Mouse (Mus musculus) liver, embryonic 12.5 days (tissue): ENCODE measurements around the gene Ahdc1. TPM values are rescaled to one million over a fixed set of nuclear protein-coding genes. Genes with fewer than 3 reads are reported as not detected.
"Not testable (repeated sequence)": the region's sequence is repeated elsewhere in the genome, so short reads cannot be mapped to it uniquely, and the experiment has no call there.

Source experiments
- ATAC-seq: fragments of 200-750 bp; cut with Nextera tagmentation; 2 replicates; pipeline ENCODE4 v1.8.0; 2017; ENCODE audit warnings: moderate number of reproducible peaks, mild to moderate bottlenecking, moderate library complexity
- H3K27ac ChIP-seq: fragments of 300-500 bp; sonication (generic); 2 replicates; pipeline ENCODE4 v1.5.1; 2016; ENCODE audit warnings: mild to moderate bottlenecking
- H3K27me3 ChIP-seq: fragments of 300-500 bp; sonication (generic); replicated peaks from 2 replicates; pipeline ENCODE4 v1.6.1; 2016; ENCODE audit warnings: mild to moderate bottlenecking, moderate library complexity
- H3K36me3 ChIP-seq: fragments of 300-500 bp; sonication (generic); 2 replicates; pipeline ENCODE4 v1.6.1; 2016; ENCODE audit warnings: mild to moderate bottlenecking, moderate library complexity
- H3K4me1 ChIP-seq: fragments of 300-500 bp; sonication (generic); 2 replicates; pipeline ENCODE4 v1.6.1; 2016
- H3K4me2 ChIP-seq: fragments of 300-500 bp; sonication (generic); 2 replicates; pipeline ENCODE4 v1.6.1; 2016; ENCODE audit warnings: mild to moderate bottlenecking, moderate library complexity
- H3K4me3 ChIP-seq: fragments of 300-500 bp; sonication (generic); 2 replicates; pipeline ENCODE4 v1.5.1; 2016; ENCODE audit warnings: mild to moderate bottlenecking, moderate library complexity
- H3K9ac ChIP-seq: fragments of 300-500 bp; sonication (generic); 2 replicates; pipeline ENCODE4 v1.6.1; 2016; ENCODE audit warnings: mild to moderate bottlenecking, moderate library complexity
- H3K9me3 ChIP-seq: fragments of 300-500 bp; sonication (generic); replicated peaks from 2 replicates; pipeline ENCODE4 v1.6.1; 2016; ENCODE audit warnings: mild to moderate bottlenecking, moderate library complexity
- WGBS: fragments of 180-500 bp; shearing (Covaris S2); methylation state at CpG from one replicate; pipeline ENCODE4 v1.1.7; 2016; ENCODE audit not compliant: insufficient replicate concordance; 5-methylcytosine and 5-hydroxymethylcytosine counted together
- polyA plus RNA-seq: library from polyadenylated mRNA; unstranded; fragments of >200 nt; fragmentation: Nextera tagmentation; extraction: Ambion mirVana; gene quantifications from 2 replicates; pipeline ENCODE4 v1.2.1, GENCODE M21; 2016

Gene Ahdc1
- polyA plus RNA-seq, 1 experiment from 2014 or later = 3.2 TPM

DNA sequence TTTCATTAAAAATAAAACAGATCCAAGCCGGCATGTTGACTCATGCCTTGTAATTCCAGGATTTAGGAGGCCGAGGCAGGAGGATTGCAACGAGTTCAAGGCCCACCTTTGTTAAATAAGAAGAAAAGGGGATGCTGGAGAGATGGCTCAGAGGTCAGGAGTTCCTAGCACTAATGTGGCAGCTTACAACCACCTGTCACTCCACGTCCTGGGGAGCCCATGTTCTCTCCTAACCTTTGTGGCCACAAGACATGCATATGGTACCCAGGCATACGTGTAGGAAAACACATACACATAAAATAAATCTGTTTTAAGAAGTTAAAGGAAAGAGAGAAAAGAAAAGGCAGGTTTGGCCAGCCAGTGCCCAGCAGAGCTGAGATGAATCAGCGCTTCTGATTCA lies 82.0 kb downstream of the Ahdc1 start:
- peak overlapping the region; percentile 61; the same call in 1 of the 2 replicates for H3K27ac ChIP-seq
- H3K4me2 ChIP-seq = no peak overlapping the region
- no peaks in the 10 kb centered on the region for H3K9me3 ChIP-seq
- peaks cover 59% of the 10 kb centered on the region for H3K4me1 ChIP-seq
- no peak overlapping the region for H3K4me3 ChIP-seq
- H3K36me3 ChIP-seq = no peaks in the 10 kb centered on the region
- ATAC-seq = no peak
- WGBS = 61% methylated on average over 6 of the region's 6 CpGs
- H3K9ac ChIP-seq = no peak overlapping the region
- peaks cover 63% of the 10 kb centered on the region for H3K27me3 ChIP-seq

DNA sequence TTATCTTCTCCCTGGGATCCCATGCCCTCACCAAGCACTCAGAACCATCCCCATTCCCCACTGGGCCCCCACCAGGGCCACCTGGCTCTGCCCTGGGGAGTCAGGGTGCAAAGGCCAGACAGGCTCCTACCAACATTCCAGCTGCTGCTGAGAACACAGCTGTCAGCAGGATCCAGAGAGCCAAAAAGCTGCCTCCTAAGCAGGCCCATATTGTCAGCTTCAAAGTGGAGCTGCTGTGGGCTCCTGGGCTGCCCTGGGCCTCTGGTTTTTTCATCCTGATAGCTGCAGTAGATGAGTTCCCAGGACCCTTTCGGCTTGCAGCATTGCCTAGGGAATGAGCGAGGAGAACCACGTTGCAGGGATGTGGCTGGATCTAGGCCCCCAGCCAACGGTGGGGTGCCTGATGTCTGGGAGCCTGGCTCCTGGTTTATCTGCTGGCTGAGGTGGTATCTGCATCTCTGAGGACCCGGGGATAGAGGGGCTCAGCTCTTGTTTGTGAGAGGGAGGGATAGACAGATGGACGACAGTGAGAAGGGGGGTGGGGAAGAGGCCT lies 82.5 kb downstream of the Ahdc1 start:
- WGBS = 21% methylated on average over 6 of the region's 6 CpGs
- Histone ChIP-seq H3K9me3 (no peaks in the 10 kb centered on the region), H3K36me3 (no peaks in the 10 kb centered on the region), H3K4me1 (peaks cover 58% of the 10 kb centered on the region), H3K27me3 (peaks cover 63% of the 10 kb centered on the region), H3K4me3 (no peak overlapping the region), H3K9ac (no peak overlapping the region), H3K4me2 (no peak overlapping the region), H3K27ac (peak overlapping the region; percentile 61; the same call in 1 of the 2 replicates)
- ATAC-seq = no peak

DNA sequence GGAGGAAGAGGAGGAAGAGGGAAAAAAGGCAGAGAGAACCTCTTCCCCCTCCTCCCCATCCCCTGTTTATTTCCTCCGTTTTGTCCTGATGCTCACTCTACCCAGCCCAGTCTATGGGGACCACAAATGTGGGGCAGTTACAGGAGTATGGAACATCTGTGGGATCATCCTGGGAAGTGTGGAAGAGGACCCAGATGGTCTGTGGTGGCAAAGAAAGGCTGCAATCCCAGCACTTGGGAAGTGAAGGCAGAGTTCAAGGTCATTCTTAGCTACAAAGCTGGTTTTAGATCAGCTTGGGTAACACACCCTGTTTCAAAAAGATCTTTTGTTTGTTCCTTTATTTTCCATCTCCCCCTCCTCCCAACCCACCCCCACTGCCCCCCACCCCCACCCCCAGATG lies 83.2 kb downstream of the Ahdc1 start:
- no peak overlapping the region for H3K27ac ChIP-seq
- H3K27me3 ChIP-seq = peaks cover 63% of the 10 kb centered on the region
- H3K9me3 ChIP-seq = no peaks in the 10 kb centered on the region
- no peak for ATAC-seq
- no peak overlapping the region for H3K4me2 ChIP-seq
- peaks cover 58% of the 10 kb centered on the region for H3K4me1 ChIP-seq
- WGBS = 44% methylated on average over 1 of the region's 1 CpGs
- H3K4me3 ChIP-seq = no peak overlapping the region
- no peaks in the 10 kb centered on the region for H3K36me3 ChIP-seq
- H3K9ac ChIP-seq = no peak overlapping the region

- H3K27me3 ChIP-seq = peaks cover 57% of the 10 kb centered on the region
- no peaks in the 10 kb centered on the region for H3K9me3 ChIP-seq
- H3K36me3 ChIP-seq = no peaks in the 10 kb centered on the region
- no peak overlapping the region for H3K9ac ChIP-seq
- peak; percentile 52; the same call in 1 of the 2 replicates for ATAC-seq
- WGBS = 51% methylated on average over 16 of the region's 16 CpGs
- peak overlapping the region; percentile 51 for H3K27ac ChIP-seq
- H3K4me1 ChIP-seq = peaks cover 56% of the 10 kb centered on the region
- peak overlapping the region; percentile 19; the same call in 1 of the 2 replicates for H3K4me3 ChIP-seq
- H3K4me2 ChIP-seq = peak overlapping the region; percentile 11
Measured at GRCm38 (mm10) chr4:133094936-133095733, 84.1 kb downstream of the Ahdc1 start.

DNA sequence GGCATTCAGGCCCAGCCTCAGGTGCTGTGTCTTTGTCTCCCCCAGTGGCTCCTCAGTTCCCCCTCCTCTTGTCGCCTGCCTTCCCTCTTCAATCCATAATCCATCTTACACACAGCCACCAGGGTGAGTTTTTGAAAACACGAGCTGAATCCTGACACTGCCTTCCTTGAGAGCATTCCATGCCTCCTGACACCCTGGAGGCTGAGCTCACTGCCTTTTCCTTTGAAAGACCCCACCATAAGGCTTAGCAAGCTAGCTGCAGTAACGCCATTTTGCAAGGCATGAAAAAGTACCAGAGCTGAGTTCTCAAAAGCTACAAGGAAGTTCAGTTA lies 84.6 kb downstream of the Ahdc1 start:
- 56% methylated on average over 3 of the region's 3 CpGs for WGBS
- not testable (repeated sequence) for H3K9me3 ChIP-seq, ATAC-seq, H3K36me3 ChIP-seq, H3K9ac ChIP-seq
- peak overlapping the region; percentile 11 for H3K4me2 ChIP-seq
- peaks cover 51% of the 10 kb centered on the region for H3K27me3 ChIP-seq
- H3K4me3 ChIP-seq = peak overlapping the region; percentile 19; the same call in 1 of the 2 replicates
- peak overlapping the region; percentile 51 for H3K27ac ChIP-seq
- peaks cover 51% of the 10 kb centered on the region for H3K4me1 ChIP-seq

GRCm38 (mm10) chr4:133096671-133097070 lies 85.6 kb downstream of the Ahdc1 start:
- peaks cover 41% of the 10 kb centered on the region for H3K27me3 ChIP-seq
- H3K36me3 ChIP-seq, H3K4me2 ChIP-seq, ATAC-seq, H3K27ac ChIP-seq, H3K9me3 ChIP-seq, H3K9ac ChIP-seq: not testable (repeated sequence)
- WGBS = 1% methylated on average over 15 of the region's 26 CpGs
- H3K4me3 ChIP-seq = peak overlapping the region; percentile 52
- peaks cover 41% of the 10 kb centered on the region for H3K4me1 ChIP-seq

DNA sequence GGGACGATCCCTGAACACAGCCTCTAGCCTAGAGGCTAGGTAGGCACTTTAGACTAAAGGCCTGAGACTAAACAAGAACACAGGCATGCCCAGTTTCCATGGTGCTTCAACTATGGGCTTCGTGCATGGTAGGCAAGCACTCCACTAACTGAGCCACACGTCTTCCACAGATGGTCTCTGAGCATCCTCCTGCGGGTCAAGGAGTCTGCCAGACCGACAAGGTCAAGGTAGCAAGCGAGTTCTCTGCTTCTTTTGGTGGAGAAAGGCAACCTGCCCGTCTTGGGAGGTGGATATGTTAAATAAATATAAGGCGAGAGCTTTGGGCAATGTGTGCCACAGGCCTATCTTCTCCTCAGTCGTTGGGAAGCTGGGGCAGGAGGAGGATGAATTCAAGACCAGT lies 90.7 kb downstream of the Ahdc1 start:
- Histone ChIP-seq H3K27me3 (no peaks in the 10 kb centered on the region), H3K36me3 (no peaks in the 10 kb centered on the region), H3K9me3 (no peaks in the 10 kb centered on the region), H3K4me3 (no peak overlapping the region), H3K27ac (no peak overlapping the region), H3K4me2 (no peak overlapping the region), H3K9ac (no peak overlapping the region), H3K4me1 (peaks cover 14% of the 10 kb centered on the region)
- no peak for ATAC-seq
- WGBS = 64% methylated on average over 9 of the region's 9 CpGs

- WGBS = 17% methylated on average over 15 of the region's 16 CpGs
- no peak overlapping the region for H3K4me3 ChIP-seq
- peak; percentile 61 for ATAC-seq
- peaks cover 29% of the 10 kb centered on the region for H3K4me1 ChIP-seq
- no peaks in the 10 kb centered on the region for H3K9me3 ChIP-seq
- H3K27me3 ChIP-seq = no peaks in the 10 kb centered on the region
- H3K27ac ChIP-seq = peak overlapping the region; percentile 40; the same call in 1 of the 2 replicates
- H3K9ac ChIP-seq = 0 out of 2 replicates have a peak overlapping the region, but pooled peaks have one; percentile 7
- no peaks in the 10 kb centered on the region for H3K36me3 ChIP-seq
- peak overlapping the region; percentile 28 for H3K4me2 ChIP-seq
Measured at GRCm38 (mm10) chr4:133103525-133104193, 92.6 kb downstream of the Ahdc1 start.

- no peak for ATAC-seq
- H3K9ac ChIP-seq = no peak overlapping the region
- no peak overlapping the region for H3K4me3 ChIP-seq
- H3K4me1 ChIP-seq = peaks cover 33% of the 10 kb centered on the region
- no peaks in the 10 kb centered on the region for H3K9me3 ChIP-seq
- H3K4me2 ChIP-seq = peak overlapping the region; percentile 28; the same call in 1 of the 2 replicates
- WGBS = 36% methylated on average over 10 of the region's 10 CpGs
- H3K36me3 ChIP-seq = no peaks in the 10 kb centered on the region
- H3K27me3 ChIP-seq = no peaks in the 10 kb centered on the region
- peak overlapping the region; percentile 40; the same call in 1 of the 2 replicates for H3K27ac ChIP-seq
Measured at GRCm38 (mm10) chr4:133104194-133104569, 93.1 kb downstream of the Ahdc1 start.

- no peak overlapping the region for H3K4me2 ChIP-seq
Measured at GRCm38 (mm10) chr4:133106691-133107090, 95.6 kb downstream of the Ahdc1 start.

DNA sequence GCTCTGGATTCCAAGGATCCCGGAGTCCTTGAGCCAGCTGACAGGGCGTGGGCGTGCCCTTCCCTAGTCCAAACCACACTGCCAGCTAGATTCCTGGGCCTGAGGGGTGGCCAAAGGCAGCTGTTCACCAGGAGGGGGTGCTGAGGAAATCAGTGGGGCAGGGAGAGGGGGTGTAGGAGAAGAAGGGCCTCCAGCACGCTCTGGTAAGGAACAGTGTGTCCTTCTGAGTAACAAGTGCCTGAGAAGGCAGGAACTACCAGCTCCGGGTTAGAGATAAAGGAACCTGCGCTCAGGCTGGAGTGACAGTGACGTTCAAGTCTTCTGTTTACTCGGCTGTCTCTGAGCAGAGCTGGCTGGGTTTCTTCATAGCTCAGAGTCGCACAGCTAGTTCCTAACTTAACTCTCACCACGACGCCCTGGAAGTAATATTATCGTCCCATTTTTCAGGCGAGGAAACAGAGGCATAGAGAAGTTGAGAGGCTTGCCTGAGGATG lies 96.8 kb downstream of the Ahdc1 start:
- Histone ChIP-seq H3K9ac (no peak overlapping the region), H3K27ac (peak overlapping the region; percentile 17; the same call in 1 of the 2 replicates), H3K4me3 (no peak overlapping the region), H3K4me2 (no peak overlapping the region; the same call in 1 of the 2 replicates), H3K36me3 (no peaks in the 10 kb centered on the region), H3K27me3 (no peaks in the 10 kb centered on the region), H3K4me1 (peaks cover 33% of the 10 kb centered on the region), H3K9me3 (no peaks in the 10 kb centered on the region)
- WGBS = 27% methylated on average over 13 of the region's 13 CpGs
- no peak for ATAC-seq

More at GRCm38 (mm10) chr4:133106691-133107090, 95.6 kb downstream of the Ahdc1 start:
- Histone ChIP-seq H3K9me3 (no peaks in the 10 kb centered on the region), H3K4me3 (no peak overlapping the region), H3K4me1 (peaks cover 33% of the 10 kb centered on the region), H3K27ac (no peak overlapping the region), H3K9ac (no peak overlapping the region), H3K27me3 (no peaks in the 10 kb centered on the region), H3K36me3 (no peaks in the 10 kb centered on the region)
- no peak for ATAC-seq
- WGBS = 78% methylated on average over 7 of the region's 7 CpGs
